Mouse (Mus musculus): Measurements from ENCODE around the gene Nr0b2. TPM values are rescaled to one million over a fixed set of nuclear protein-coding genes. Genes with fewer than 3 reads are reported as not detected.

Gene Nr0b2
- polyA plus RNA-seq, 2 experiments = 0.38 to 0.85 TPM

DNA sequence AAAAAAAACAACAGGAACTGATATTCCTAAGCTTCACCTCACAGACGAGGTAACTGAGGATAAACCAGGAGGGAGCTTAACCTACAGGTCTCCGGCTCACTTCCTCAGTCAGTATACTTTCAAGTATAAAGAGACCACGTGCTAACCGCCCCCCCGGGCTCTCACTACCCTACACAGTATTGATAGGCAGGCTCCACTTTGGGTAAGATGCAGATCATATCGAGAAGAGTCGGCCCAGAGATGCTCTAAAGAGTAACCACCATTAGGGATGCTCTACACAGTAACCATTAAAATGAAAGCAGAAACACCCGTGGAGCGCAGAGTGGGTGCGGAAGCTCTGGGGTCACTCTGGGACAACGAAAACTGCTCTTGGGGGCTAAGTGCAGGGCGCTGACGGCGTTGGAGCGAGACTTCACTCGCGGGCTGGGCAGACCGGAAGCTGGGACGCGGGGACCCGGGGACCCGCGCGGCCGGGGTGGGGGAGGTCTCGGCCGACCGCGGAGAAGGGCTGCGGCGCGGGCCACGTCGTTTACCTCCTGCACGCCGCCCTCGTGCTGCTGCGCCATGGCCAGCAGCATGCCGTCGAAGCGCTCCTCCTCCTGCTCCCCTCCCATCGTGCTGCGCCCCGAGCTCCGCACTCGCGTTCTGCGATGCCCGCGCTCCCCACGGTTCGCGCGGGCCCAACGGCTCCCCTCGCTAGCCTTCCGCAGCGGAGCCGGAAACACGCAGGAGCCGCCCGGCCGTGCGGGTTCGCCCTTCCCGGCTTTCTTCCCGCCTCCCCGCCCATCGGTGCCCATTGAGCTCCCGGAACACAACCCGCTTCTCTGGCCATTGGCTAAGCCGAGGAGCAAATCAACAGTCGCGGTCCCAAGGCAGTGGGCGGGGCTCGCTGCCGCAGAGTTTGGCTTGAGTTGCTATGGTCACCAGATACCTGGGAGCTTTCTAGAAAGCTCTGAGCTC is 7.6 kb upstream of the Nr0b2 start, which contains the start of gene Nudc:
TSS of gene Nudc (minus strand) at position 725 of the 960 bp plus-strand sequence.
- peak; percentile 98 for ATAC-seq (ENCODE audit: insufficient read depth)

DNA sequence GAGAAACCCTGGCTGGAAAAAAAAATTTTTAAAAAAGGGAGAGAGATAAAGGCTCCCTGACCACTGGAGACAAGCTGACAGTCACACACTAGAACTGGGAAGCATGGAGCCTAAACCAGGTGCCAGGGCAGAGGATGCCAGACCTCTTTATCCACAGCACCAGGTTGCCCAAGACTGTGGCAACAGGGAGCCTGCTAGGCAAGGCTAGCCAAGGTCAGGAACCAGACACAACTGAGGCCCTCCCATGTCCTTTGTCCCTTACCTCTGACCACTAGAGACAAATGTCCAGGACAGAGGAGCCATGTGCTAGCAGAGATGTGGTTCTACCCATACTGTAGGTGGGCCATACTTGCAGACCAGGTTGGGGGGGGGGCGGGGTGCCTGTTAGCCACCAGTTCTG is 1.1 kb upstream of the Nr0b2 start:
- no peak for DNase-seq (ENCODE audit: low read depth in 3 of 3, low spot score in 3 of 3)
- Histone ChIP-seq H3K4me3 (ENCODE audit: insufficient read depth in 1 of 2, low read depth in 2 of 2, low read length in 2 of 2) (no peak overlapping the region), H3K36me3 (replicated peaks; ENCODE audit: control insufficient read depth, insufficient read depth, low read depth) (no peaks in the 10 kb centered on the region), H3K9ac (replicated peaks) (no peak overlapping the region), H3K27me3 (ENCODE audit: control insufficient read depth, insufficient read depth, low read length) (no peaks in the 10 kb centered on the region), H3K9me3 (ENCODE audit: control insufficient read depth, low read length) (no peaks in the 10 kb centered on the region), H3K27ac (no peak overlapping the region), H3K4me1 (replicated peaks; ENCODE audit: control insufficient read depth in 2 of 2, insufficient read depth in 2 of 2, low read length in 1 of 2) (peaks cover 0 to 14% of the 10 kb centered on the region in 2 experiments; a peak in 2 of 4 replicates), H3K4me2 (ENCODE audit: low read depth) (no peak overlapping the region)
- ATAC-seq (ENCODE audit: insufficient read depth) = no peak
- 56% methylated on average over 1 of the region's 1 CpGs for WGBS (ENCODE audit: insufficient replicate concordance)
- TF ChIP-seq CTCF (IDR thresholded peaks at IDR 0.05; ENCODE audit: low read depth) = no peak
- no peak for TF ChIP-seq EP300 (IDR thresholded peaks at IDR 0.05; ENCODE audit: low read depth)

More for the DNA sequence above, 7.6 kb upstream of the Nr0b2 start, which contains the start of gene Nudc:
- Histone ChIP-seq H3K4me2 (ENCODE audit: low read depth) (peak within 1 kb of the TSS; percentile 76), H3K4me1 (replicated peaks; ENCODE audit: control insufficient read depth in 2 of 2, insufficient read depth in 2 of 2, low read length in 1 of 2) (peaks cover 4% of the 10 kb centered on the region in 2 experiments; a peak in 2 of 4 replicates), H3K36me3 (replicated peaks; ENCODE audit: control insufficient read depth, insufficient read depth, low read depth) (peaks cover 5% of the 10 kb centered on the region; the same call in 1 of the 2 replicates), H3K9me3 (ENCODE audit: control insufficient read depth, low read length) (no peaks in the 10 kb centered on the region), H3K9ac (replicated peaks) (peak within 1 kb of the TSS; percentile 65), H3K27ac (no peak within 1 kb of the TSS), H3K27me3 (ENCODE audit: control insufficient read depth, insufficient read depth, low read length) (no peaks in the 10 kb centered on the region), H3K4me3 (ENCODE audit: insufficient read depth in 1 of 2, low read depth in 2 of 2, low read length in 2 of 2) (peak within 1 kb of the TSS; percentile 85 to 87)
- peak; percentile 95 to 96 (median 96) for DNase-seq (ENCODE audit: low read depth in 3 of 3, low spot score in 3 of 3)
- WGBS (ENCODE audit: insufficient replicate concordance) = under 1% methylated on average over 77 of the region's 77 CpGs
- no peak for TF ChIP-seq CTCF (IDR thresholded peaks at IDR 0.05; ENCODE audit: low read depth)
- TF ChIP-seq EP300 (IDR thresholded peaks at IDR 0.05; ENCODE audit: low read depth) = no peak

DNA sequence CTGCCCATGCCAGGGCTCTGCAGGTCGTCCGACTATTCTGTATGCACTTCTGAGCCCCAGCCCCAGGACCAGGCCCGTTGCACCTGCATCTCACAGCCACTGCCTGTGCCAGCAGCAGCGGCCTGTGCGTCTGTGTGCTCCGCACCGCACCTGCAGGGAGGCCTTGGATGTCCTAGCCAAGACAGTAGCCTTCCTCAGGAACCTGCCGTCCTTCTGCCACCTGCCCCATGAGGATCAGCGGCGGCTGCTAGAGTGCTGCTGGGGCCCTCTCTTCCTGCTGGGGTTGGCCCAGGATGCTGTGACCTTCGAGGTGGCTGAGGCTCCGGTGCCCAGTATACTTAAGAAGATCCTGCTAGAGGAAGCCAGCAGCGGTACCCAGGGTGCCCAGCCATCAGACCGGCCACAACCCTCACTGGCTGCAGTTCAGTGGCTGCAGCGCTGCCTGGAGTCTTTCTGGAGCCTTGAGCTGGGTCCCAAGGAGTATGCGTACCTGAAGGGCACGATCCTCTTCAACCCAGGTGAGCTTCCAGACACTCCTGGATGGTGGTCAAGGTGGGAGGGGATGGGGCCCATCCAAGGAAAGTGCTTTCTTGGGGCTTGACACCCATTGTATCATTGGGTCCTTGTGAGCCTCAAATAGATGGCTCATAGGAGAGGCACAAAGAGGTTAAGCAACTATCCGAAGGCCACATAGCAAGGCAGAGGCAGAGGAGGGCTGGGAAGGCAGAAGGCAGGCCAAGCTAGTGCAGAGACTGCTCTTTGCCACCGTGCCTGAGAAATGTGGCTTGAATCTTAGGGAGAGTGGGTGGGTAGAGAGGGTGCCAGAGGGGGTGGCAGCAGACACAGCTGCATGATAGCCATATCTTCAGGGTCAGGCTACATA is 513 bp downstream of the Nr0b2 start:
- Histone ChIP-seq H3K27me3 (ENCODE audit: control insufficient read depth, insufficient read depth, low read length) (no peaks in the 10 kb centered on the region), H3K36me3 (replicated peaks; ENCODE audit: control insufficient read depth, insufficient read depth, low read depth) (no peaks in the 10 kb centered on the region), H3K4me1 (replicated peaks; ENCODE audit: control insufficient read depth in 2 of 2, insufficient read depth in 2 of 2, low read length in 1 of 2) (peaks cover 0 to 14% of the 10 kb centered on the region in 2 experiments; a peak in 2 of 4 replicates), H3K9ac (replicated peaks) (no peak overlapping the region), H3K9me3 (ENCODE audit: control insufficient read depth, low read length) (no peaks in the 10 kb centered on the region), H3K4me3 (ENCODE audit: insufficient read depth in 1 of 2, low read depth in 2 of 2, low read length in 2 of 2) (no peak overlapping the region), H3K4me2 (ENCODE audit: low read depth) (no peak overlapping the region), H3K27ac (no peak overlapping the region)
- TF ChIP-seq CTCF (IDR thresholded peaks at IDR 0.05; ENCODE audit: low read depth) (no peak), EP300 (IDR thresholded peaks at IDR 0.05; ENCODE audit: low read depth) (no peak)
- no peak for ATAC-seq (ENCODE audit: insufficient read depth)
- 42% methylated on average over 19 of the region's 19 CpGs for WGBS (ENCODE audit: insufficient replicate concordance)
- DNase-seq (ENCODE audit: low read depth in 3 of 3, low spot score in 3 of 3) = no peak

DNA sequence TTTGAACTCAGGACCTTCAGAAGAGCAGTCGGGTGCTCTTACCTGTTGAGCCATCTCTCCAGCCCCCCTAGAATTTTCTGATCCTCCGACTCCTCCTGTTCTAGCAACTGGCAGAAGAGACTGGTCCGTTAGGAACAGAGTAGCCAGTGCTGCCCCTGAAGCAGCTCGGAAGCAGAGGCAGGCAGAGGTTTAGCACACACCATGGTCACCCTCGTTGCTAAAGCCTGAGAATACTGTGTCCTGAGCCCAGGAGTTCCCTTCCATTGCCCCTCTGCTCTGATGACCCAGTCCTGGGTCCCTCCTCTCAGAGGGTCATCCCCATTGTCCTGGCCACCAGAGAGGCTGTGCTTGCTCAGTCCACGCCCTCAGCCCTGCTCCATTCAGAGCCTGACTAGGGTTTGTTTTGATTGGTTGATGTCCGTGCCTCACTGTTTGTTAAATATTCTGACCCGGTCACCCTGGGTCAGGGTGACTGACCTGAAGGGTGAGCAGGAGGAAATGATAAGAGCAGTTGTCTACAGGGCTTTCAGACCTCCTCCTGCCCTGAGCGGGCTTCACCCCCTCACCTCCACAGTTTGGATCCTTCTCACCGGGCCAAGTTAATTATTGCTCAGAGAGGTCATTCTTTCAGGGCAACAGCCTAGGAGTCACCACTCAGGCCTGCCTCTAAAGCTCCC is 4.0 kb downstream of the Nr0b2 start:
- DNase-seq (ENCODE audit: low read depth in 3 of 3, low spot score in 3 of 3) (peak; percentile 43 to 45 (median 44)), ATAC-seq (ENCODE audit: insufficient read depth) (peak; percentile 87)
- H3K36me3 ChIP-seq (replicated peaks; ENCODE audit: control insufficient read depth, insufficient read depth, low read depth) = no peaks in the 10 kb centered on the region
- TF ChIP-seq EP300 (IDR thresholded peaks at IDR 0.05; ENCODE audit: low read depth) (no peak), CTCF (IDR thresholded peaks at IDR 0.05; ENCODE audit: low read depth) (no peak)
- no peaks in the 10 kb centered on the region for H3K9me3 ChIP-seq (ENCODE audit: control insufficient read depth, low read length)
- H3K9ac ChIP-seq (replicated peaks) = no peak overlapping the region
- H3K4me1 ChIP-seq (replicated peaks; ENCODE audit: control insufficient read depth in 2 of 2, insufficient read depth in 2 of 2, low read length in 1 of 2) = peaks cover 0 to 13% of the 10 kb centered on the region in 2 experiments; a peak in 2 of 4 replicates
- H3K27ac ChIP-seq = no peak overlapping the region
- 48% methylated on average over 10 of the region's 10 CpGs for WGBS (ENCODE audit: insufficient replicate concordance)
- H3K4me2 ChIP-seq (ENCODE audit: low read depth) = peak overlapping the region; percentile 15; the same call in 1 of the 2 replicates
- no peaks in the 10 kb centered on the region for H3K27me3 ChIP-seq (ENCODE audit: control insufficient read depth, insufficient read depth, low read length)
- no peak overlapping the region for H3K4me3 ChIP-seq (ENCODE audit: insufficient read depth in 1 of 2, low read depth in 2 of 2, low read length in 2 of 2)
